Mouse (Mus musculus) kidney, adult 8-10 months (tissue): Measurements from ENCODE around the gene Mmp24.
"Not testable (repeated sequence)": the region's sequence is repeated elsewhere in the genome, so short reads cannot be mapped to it uniquely, and the experiment has no call there.

Source experiments
- DNase-seq, 2 experiments: peaks; one replicate each; pipeline ENCODE4 v3.0.0; 2022

Gene Mmp24

GRCm38 (mm10) chr2:155774927-155775684 lies at the start of gene Mmp24:
Mmp24 (plus strand) TSS chr2:155775342.
- no peak for DNase-seq

- no peak for DNase-seq
These were observed 48.8 kb upstream of the Mmp24 start for GRCm38 (mm10) chr2:155726302-155726701.

GRCm38 (mm10) chr2:155727764-155728395 lies 47.3 kb upstream of the Mmp24 start:
- DNase-seq: no peak

GRCm38 (mm10) chr2:155728742-155729141 lies 46.4 kb upstream of the Mmp24 start:
- DNase-seq: no peak

- peak; percentile 88 to 92 for DNase-seq
These were observed 45.9 kb upstream of the Mmp24 start, which contains the start of gene Edem2 for GRCm38 (mm10) chr2:155729158-155729645. Edem2 (minus strand) TSS chr2:155729475.

- no peak for DNase-seq
These were observed 40.1 kb upstream of the Mmp24 start for GRCm38 (mm10) chr2:155735080-155735479.

- DNase-seq: not testable (repeated sequence)
These were observed 39.4 kb upstream of the Mmp24 start, which contains the start of gene Gm17581 for GRCm38 (mm10) chr2:155735766-155736165. Gm17581 (minus strand) TSS chr2:155735866.

GRCm38 (mm10) chr2:155736936-155737335 lies 38.2 kb upstream of the Mmp24 start:
- DNase-seq: no peak

- DNase-seq: no peak
These were observed 37.3 kb upstream of the Mmp24 start for GRCm38 (mm10) chr2:155737803-155738202.

- DNase-seq: no peak
These were observed 32.9 kb upstream of the Mmp24 start for GRCm38 (mm10) chr2:155742211-155742610.

- DNase-seq: peak; percentile 63 to 66
These were observed 32.2 kb upstream of the Mmp24 start for GRCm38 (mm10) chr2:155742931-155743337.

- DNase-seq: no peak
These were observed 31.8 kb upstream of the Mmp24 start for GRCm38 (mm10) chr2:155743351-155743750.

- no peak for DNase-seq
These were observed 29.7 kb upstream of the Mmp24 start for GRCm38 (mm10) chr2:155745487-155745886.

- DNase-seq: no peak
These were observed 25.7 kb upstream of the Mmp24 start for GRCm38 (mm10) chr2:155749394-155749793.

- DNase-seq: peak; percentile 38 to 49
These were observed 23.9 kb upstream of the Mmp24 start, which contains the start of gene Procr for GRCm38 (mm10) chr2:155751014-155751786. Procr (plus strand) TSS chr2:155751117.

- peak in 1 of 2 experiments; percentile 61 for DNase-seq
These were observed 19.4 kb upstream of the Mmp24 start for GRCm38 (mm10) chr2:155755746-155756145.

- no peak for DNase-seq
These were observed 18.1 kb upstream of the Mmp24 start for GRCm38 (mm10) chr2:155756855-155757566.

- DNase-seq: peak; percentile 34 to 48
These were observed 10.3 kb upstream of the Mmp24 start for GRCm38 (mm10) chr2:155764679-155765418.

GRCm38 (mm10) chr2:155773664-155774063 lies 1.5 kb upstream of the Mmp24 start:
- DNase-seq: no peak

GRCm38 (mm10) chr2:155774261-155774926 lies 748 bp upstream of the Mmp24 start:
- no peak for DNase-seq

- peak in 1 of 2 experiments; percentile 31 for DNase-seq
These were observed 632 bp downstream of the Mmp24 start for GRCm38 (mm10) chr2:155775685-155776263.
